Mouse (Mus musculus): Measurements from ENCODE around the gene Dio2. TPM values are rescaled to one million over a fixed set of nuclear protein-coding genes. Genes with fewer than 3 reads are reported as not detected.

Gene Dio2
- total RNA-seq (2021), result 10 to 100 TPM; 60.1 to 67.3 TPM
- long read RNA-seq, experiment 1, full-length matches to known transcripts, result 16 of 35 reads
- long read RNA-seq, experiment 1, partial matches to known transcripts, result 0 of 35 reads
- long read RNA-seq, experiment 1, other reads (novel, unspliced or antisense), result 19 of 35 reads
- long read RNA-seq, experiment 2, full-length matches to known transcripts, result 12 of 25 reads
- long read RNA-seq, experiment 2, partial matches to known transcripts, result 0 of 25 reads
- long read RNA-seq, experiment 2, other reads (novel, unspliced or antisense), result 13 of 25 reads

DNA sequence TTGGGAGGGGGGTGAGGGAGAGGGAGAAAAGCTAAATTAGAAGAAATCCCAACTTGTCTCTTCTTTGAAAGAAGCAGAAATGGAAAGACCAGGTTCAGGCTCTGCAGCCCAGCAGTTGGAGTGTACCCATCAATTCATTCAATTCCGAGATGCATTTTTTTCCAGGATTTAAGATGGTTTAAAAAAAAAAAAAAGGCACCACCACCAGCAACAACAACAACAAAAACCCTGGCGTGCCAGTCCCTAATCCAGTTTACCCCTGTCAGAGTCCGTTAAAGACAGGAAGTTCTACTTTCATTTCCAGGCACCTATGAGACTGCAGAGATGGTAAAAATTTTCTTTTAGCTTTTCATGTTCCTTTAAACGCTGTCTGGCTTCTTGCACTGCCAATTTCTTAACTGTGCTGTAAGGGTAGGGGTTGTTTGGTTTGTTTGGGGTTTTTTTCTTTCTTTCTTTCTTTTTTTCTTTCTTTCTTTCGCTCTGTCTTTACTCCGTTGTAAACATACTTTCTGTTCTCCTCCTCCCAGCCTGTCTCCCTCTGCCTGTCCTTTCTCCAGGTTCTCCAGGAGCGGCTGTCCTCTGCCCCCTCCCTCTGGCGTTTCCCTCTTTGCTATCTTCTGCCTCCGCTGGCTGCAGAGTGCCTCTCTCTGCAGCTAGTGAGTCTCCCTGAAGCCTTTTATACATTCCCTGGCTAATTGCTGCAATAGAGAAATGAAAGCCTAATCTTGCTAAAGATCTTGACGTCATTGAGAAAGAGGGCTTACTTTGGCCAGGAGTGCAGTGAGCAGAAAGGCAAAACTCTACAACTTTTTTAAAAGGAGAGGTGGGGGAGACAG, at the start of gene Dio2:
Gene Dio2 (minus strand): TSS at position 51 of the 836 bp plus-strand sequence.
- peak in 1 of 2 experiments; percentile 37 for DNase-seq (ENCODE audit: low spot score in 2 of 2)

GRCm38 (mm10) chr12:90781438-90781837, 43.2 kb upstream of the Dio2 start:
- DNase-seq (ENCODE audit: low spot score in 2 of 2), result no peak

DNA sequence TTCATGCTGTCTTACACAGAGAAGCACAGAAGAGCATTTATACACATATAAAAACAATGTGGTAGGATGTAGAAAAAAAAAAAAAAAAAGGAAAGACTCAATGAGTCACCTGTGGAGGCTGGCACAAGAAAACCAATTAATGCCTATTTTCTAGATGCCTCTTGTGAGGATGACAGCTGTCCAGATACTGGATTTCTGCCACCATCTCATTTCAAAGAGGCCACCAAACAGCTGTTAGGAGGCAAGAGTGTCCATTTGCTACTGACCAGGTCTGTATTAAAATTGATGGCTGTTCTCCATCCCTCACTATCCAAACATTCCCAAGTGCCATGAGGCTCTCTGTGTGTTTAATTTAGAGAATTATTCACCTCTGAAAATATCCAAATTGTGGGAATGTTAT, 6.5 kb upstream of the Dio2 start:
- no peak for DNase-seq (ENCODE audit: low spot score in 2 of 2)

DNA sequence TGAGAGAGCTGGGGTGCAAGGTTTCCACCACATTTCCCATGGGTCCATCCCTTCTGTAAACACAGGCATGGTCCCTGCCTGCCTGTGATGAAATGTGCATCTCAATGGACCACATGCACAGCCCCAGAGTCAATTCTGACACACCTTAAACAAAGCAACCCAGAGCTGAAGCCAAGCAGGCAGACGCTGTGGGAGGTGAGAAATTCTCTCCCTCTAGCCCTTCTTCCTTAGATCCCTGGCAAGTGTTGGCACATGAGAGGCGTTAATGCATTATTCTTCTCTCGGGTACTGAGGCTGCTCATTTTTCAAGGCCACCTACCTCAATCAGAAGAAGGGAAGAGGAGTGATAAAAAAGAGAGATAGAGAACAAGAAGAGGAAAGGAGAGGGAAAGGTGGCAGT, 5.4 kb upstream of the Dio2 start:
- DNase-seq (ENCODE audit: low spot score in 2 of 2), result no peak

DNA sequence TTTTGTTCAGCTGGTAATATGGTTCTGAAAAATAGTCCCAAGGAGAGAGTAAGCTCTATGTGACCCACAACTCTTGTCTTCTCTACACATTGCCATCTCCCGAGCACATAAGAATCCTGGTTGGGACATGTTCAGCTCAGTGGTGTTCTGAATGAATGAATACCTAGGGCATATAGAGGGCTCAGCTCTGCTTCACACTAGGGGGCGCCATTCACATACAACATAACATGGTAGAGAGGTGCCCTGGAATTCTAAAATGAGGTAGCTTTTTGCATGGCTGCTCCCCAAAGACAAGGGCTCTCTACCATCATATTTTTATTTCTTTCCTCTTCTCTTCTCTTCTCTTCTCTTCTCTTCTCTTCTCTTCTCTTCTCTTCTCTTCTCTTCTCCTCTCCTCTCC, 2.2 kb upstream of the Dio2 start:
- DNase-seq (ENCODE audit: low spot score in 2 of 2), result peak; percentile 46 to 79

DNA sequence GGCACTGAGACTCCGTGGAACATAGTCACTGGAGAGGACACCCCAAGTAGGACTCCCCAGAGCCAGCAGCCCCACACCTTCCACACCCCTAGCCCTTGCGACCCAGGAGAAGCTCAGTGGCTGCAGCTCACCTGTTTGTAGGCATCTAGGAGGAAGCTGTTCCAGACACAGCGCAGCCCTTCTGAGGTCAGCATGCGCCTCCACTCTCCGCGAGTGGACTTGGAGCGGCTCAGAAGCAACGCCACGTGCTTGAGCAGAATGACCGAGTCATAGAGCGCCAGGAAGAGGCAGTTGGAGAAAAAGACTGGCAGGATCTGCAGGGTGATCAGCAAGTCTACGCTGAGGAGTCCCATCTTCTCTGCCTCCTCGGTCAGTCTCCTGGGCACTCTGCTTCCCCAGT, 306 bp downstream of the Dio2 start:
- DNase-seq (ENCODE audit: low spot score in 2 of 2), result peak in 1 of 2 experiments; percentile 18

GRCm38 (mm10) chr12:90735447-90735846, 2.8 kb downstream of the Dio2 start:
- no peak for DNase-seq (ENCODE audit: low spot score in 2 of 2)

- peak in 1 of 2 experiments; percentile 39 for DNase-seq (ENCODE audit: low spot score in 2 of 2)
Measured at GRCm38 (mm10) chr12:90734503-90734902, 3.7 kb downstream of the Dio2 start.

GRCm38 (mm10) chr12:90733721-90734120, 4.5 kb downstream of the Dio2 start:
- peak in 1 of 2 experiments; percentile 67 for DNase-seq (ENCODE audit: low spot score in 2 of 2)

- peak in 1 of 2 experiments; percentile 28 for DNase-seq (ENCODE audit: low spot score in 2 of 2)
Measured at GRCm38 (mm10) chr12:90729648-90730047, 8.6 kb downstream of the Dio2 start.

- DNase-seq (ENCODE audit: low spot score in 2 of 2), result no peak
Measured at GRCm38 (mm10) chr12:90725107-90725506, 13.1 kb downstream of the Dio2 start.

- no peak for DNase-seq (ENCODE audit: low spot score in 2 of 2)
Measured at GRCm38 (mm10) chr12:90724644-90725043, 13.6 kb downstream of the Dio2 start.

GRCm38 (mm10) chr12:90694135-90694534, 44.1 kb downstream of the Dio2 start:
- no peak for DNase-seq (ENCODE audit: low spot score in 2 of 2)

All from layer of hippocampus, postnatal 14 days (tissue).